Mouse (Mus musculus) limb, embryonic 12.5 days (tissue): Measurements from ENCODE around the gene Krt8. TPM values are rescaled to one million over a fixed set of nuclear protein-coding genes. Genes with fewer than 3 reads are reported as not detected.
"Not testable (repeated sequence)": the region's sequence is repeated elsewhere in the genome, so short reads cannot be mapped to it uniquely, and the experiment has no call there.

Experiments
- ATAC-seq: fragments of 200-750 bp; cut with Nextera tagmentation; 2 replicates; pipeline ENCODE4 v1.8.0; 2017; ENCODE audit warnings: low read depth, moderate TSS enrichment; ENCODE audit not compliant: insufficient number of reproducible peaks, insufficient read depth, low FRiP score, low TSS enrichment
- H3K27ac ChIP-seq: fragments of 300-500 bp; sonication (generic); 2 replicates; pipeline ENCODE4 v1.5.1; 2016; ENCODE audit warnings: mild to moderate bottlenecking, moderate library complexity
- H3K27me3 ChIP-seq: fragments of 300-500 bp; sonication (generic); 2 replicates; pipeline ENCODE4 v1.6.1; 2016; ENCODE audit warnings: mild to moderate bottlenecking, moderate library complexity
- H3K36me3 ChIP-seq: fragments of 300-500 bp; sonication (generic); 2 replicates; pipeline ENCODE4 v1.6.1; 2016; ENCODE audit warnings: mild to moderate bottlenecking, moderate library complexity
- H3K4me1 ChIP-seq: fragments of 300-500 bp; sonication (generic); replicated peaks from 2 replicates; pipeline ENCODE4 v1.6.1; 2016
- H3K4me2 ChIP-seq: fragments of 300-500 bp; sonication (generic); 2 replicates; pipeline ENCODE4 v1.6.1; 2016; ENCODE audit warnings: mild to moderate bottlenecking, moderate library complexity
- H3K4me3 ChIP-seq: fragments of 300-500 bp; sonication (generic); replicated peaks from 2 replicates; pipeline ENCODE4 v1.5.1; 2016; ENCODE audit warnings: mild to moderate bottlenecking
- H3K9ac ChIP-seq: fragments of 300-500 bp; sonication (generic); replicated peaks from 2 replicates; pipeline ENCODE4 v1.6.1; 2016; ENCODE audit warnings: mild to moderate bottlenecking, moderate library complexity
- H3K9me3 ChIP-seq: fragments of 300-500 bp; sonication (generic); 2 replicates; pipeline ENCODE4 v1.6.1; 2016; ENCODE audit warnings: mild to moderate bottlenecking, moderate library complexity
- WGBS: fragments of 180-500 bp; shearing (Covaris S2); methylation state at CpG from one replicate; pipeline ENCODE4 v1.1.7; 2016; 5-methylcytosine and 5-hydroxymethylcytosine counted together
- polyA plus RNA-seq: library from polyadenylated mRNA; unstranded; fragments of >200 nt; fragmentation: Nextera tagmentation; extraction: Ambion mirVana; gene quantifications from 2 replicates; pipeline ENCODE4 v1.2.1, GENCODE M21; 2016

Krt8 gene
- polyA plus RNA-seq, 1 experiment from 2014 or later = 10.3 TPM

- WGBS = 32% methylated on average over 12 of the region's 12 CpGs
- Histone ChIP-seq H3K27ac (no peak overlapping the region), H3K4me1 (peaks cover 32% of the 10 kb centered on the region), H3K4me3 (no peak overlapping the region), H3K9ac (no peak overlapping the region), H3K27me3 (peaks cover 65% of the 10 kb centered on the region), H3K36me3 (no peaks in the 10 kb centered on the region), H3K4me2 (no peak overlapping the region; the same call in 1 of the 2 replicates), H3K9me3 (no peaks in the 10 kb centered on the region)
- no peak for ATAC-seq
Measured at GRCm38 (mm10) chr15:102007097-102008069, 3.1 kb upstream of the Krt8 start.

- peaks cover 66% of the 10 kb centered on the region for H3K27me3 ChIP-seq
- 0 out of 2 replicates have a peak overlapping the region, but pooled peaks have one; percentile 13 for H3K4me2 ChIP-seq
- no peak overlapping the region for H3K4me3 ChIP-seq
- H3K27ac ChIP-seq = no peak overlapping the region
- ATAC-seq = no peak
- H3K36me3 ChIP-seq = no peaks in the 10 kb centered on the region
- WGBS = 21% methylated on average over 11 of the region's 11 CpGs
- peaks cover 36% of the 10 kb centered on the region for H3K4me1 ChIP-seq
- no peak overlapping the region for H3K9ac ChIP-seq
- no peaks in the 10 kb centered on the region for H3K9me3 ChIP-seq
Measured at GRCm38 (mm10) chr15:102006317-102006716, 2.0 kb upstream of the Krt8 start.

GRCm38 (mm10) chr15:102005290-102005689, 1.0 kb upstream of the Krt8 start:
- H3K27ac ChIP-seq = no peak overlapping the region
- no peaks in the 10 kb centered on the region for H3K9me3 ChIP-seq
- no peak overlapping the region for H3K9ac ChIP-seq
- no peaks in the 10 kb centered on the region for H3K36me3 ChIP-seq
- peaks cover 75% of the 10 kb centered on the region for H3K27me3 ChIP-seq
- no peak overlapping the region for H3K4me3 ChIP-seq
- H3K4me1 ChIP-seq = peaks cover 36% of the 10 kb centered on the region
- 60% methylated on average over 4 of the region's 4 CpGs for WGBS
- H3K4me2 ChIP-seq = no peak overlapping the region
- no peak for ATAC-seq

- ATAC-seq = no peak
- H3K9me3 ChIP-seq = no peaks in the 10 kb centered on the region
- peak overlapping the region; percentile 60 for H3K4me2 ChIP-seq
- H3K27ac ChIP-seq = no peak overlapping the region
- peaks cover 36% of the 10 kb centered on the region for H3K4me1 ChIP-seq
- WGBS = 16% methylated on average over 12 of the region's 12 CpGs
- peak overlapping the region; percentile 36 for H3K4me3 ChIP-seq
- no peaks in the 10 kb centered on the region for H3K36me3 ChIP-seq
- no peak overlapping the region for H3K9ac ChIP-seq
- peaks cover 64% of the 10 kb centered on the region for H3K27me3 ChIP-seq
Measured at GRCm38 (mm10) chr15:102003516-102003915, 766 bp downstream of the Krt8 start.

GRCm38 (mm10) chr15:102002646-102003488, 1.4 kb downstream of the Krt8 start:
- WGBS = 3% methylated on average over 34 of the region's 34 CpGs
- Histone ChIP-seq H3K36me3 (no peaks in the 10 kb centered on the region), H3K9me3 (no peaks in the 10 kb centered on the region), H3K4me2 (peak overlapping the region; percentile 60), H3K27ac (no peak overlapping the region), H3K27me3 (peaks cover 64% of the 10 kb centered on the region), H3K4me3 (peak overlapping the region; percentile 36), H3K4me1 (peaks cover 35% of the 10 kb centered on the region), H3K9ac (peak overlapping the region; percentile 50)
- peak; percentile 76 for ATAC-seq

GRCm38 (mm10) chr15:101999676-102000335, 4.5 kb downstream of the Krt8 start:
- no peak for ATAC-seq
- WGBS = 88% methylated on average over 11 of the region's 11 CpGs

GRCm38 (mm10) chr15:101999156-101999555, 5.1 kb downstream of the Krt8 start:
- H3K4me1 ChIP-seq = peaks cover 14% of the 10 kb centered on the region
- no peaks in the 10 kb centered on the region for H3K36me3 ChIP-seq
- H3K4me3 ChIP-seq = no peak overlapping the region
- peaks cover 39% of the 10 kb centered on the region for H3K27me3 ChIP-seq
- no peak overlapping the region for H3K4me2 ChIP-seq
- ATAC-seq = no peak
- 88% methylated on average over 11 of the region's 11 CpGs for WGBS
- no peak overlapping the region for H3K27ac ChIP-seq
- no peak overlapping the region for H3K9ac ChIP-seq
- peaks cover 4% of the 10 kb centered on the region; the same call in 1 of the 2 replicates for H3K9me3 ChIP-seq

More at GRCm38 (mm10) chr15:101999676-102000335, 4.5 kb downstream of the Krt8 start:
- Histone ChIP-seq H3K4me2 (no peak overlapping the region), H3K27ac (no peak overlapping the region), H3K27me3 (peaks cover 45% of the 10 kb centered on the region), H3K36me3 (no peaks in the 10 kb centered on the region), H3K4me3 (no peak overlapping the region), H3K4me1 (peaks cover 14% of the 10 kb centered on the region), H3K9ac (no peak overlapping the region), H3K9me3 (peaks cover 4% of the 10 kb centered on the region; the same call in 1 of the 2 replicates)

GRCm38 (mm10) chr15:101996450-101997078, 7.7 kb downstream of the Krt8 start:
- not testable (repeated sequence) for H3K9me3 ChIP-seq, H3K4me3 ChIP-seq, H3K9ac ChIP-seq, H3K27ac ChIP-seq, H3K36me3 ChIP-seq, H3K4me1 ChIP-seq, ATAC-seq, H3K4me2 ChIP-seq
- peaks cover 13% of the 10 kb centered on the region; the same call in 1 of the 2 replicates for H3K27me3 ChIP-seq
- WGBS = 77% methylated on average over 11 of the region's 11 CpGs

GRCm38 (mm10) chr15:101995484-101996236, 8.6 kb downstream of the Krt8 start:
- H3K9me3 ChIP-seq = peaks cover 4% of the 10 kb centered on the region; the same call in 1 of the 2 replicates
- WGBS = 93% methylated on average over 4 of the region's 4 CpGs
- no peak overlapping the region for H3K27ac ChIP-seq
- ATAC-seq = no peak
- no peak overlapping the region for H3K9ac ChIP-seq
- peaks cover 5% of the 10 kb centered on the region; the same call in 1 of the 2 replicates for H3K27me3 ChIP-seq
- no peaks in the 10 kb centered on the region for H3K36me3 ChIP-seq
- no peak overlapping the region for H3K4me2 ChIP-seq
- no peak overlapping the region for H3K4me3 ChIP-seq
- H3K4me1 ChIP-seq = no peaks in the 10 kb centered on the region

DNA sequence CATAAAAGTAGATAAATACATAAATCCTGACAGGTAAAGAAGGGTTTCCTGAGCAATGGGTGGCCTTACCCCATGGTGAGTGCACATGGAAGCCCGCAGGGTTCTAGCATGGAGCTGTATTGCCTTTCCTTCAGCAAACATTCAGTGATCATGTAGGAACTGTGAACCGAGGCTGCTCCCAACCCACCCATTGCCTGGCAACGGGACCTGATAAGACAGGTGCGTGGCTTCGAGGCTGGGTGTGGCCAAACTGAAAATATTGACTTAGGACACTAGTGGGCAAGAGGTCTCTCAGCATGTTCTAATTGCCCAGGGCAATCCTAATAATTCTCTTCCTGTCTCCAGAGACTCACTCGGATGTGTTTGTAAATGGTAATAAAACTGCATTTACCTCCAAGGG, 9.9 kb downstream of the Krt8 start:
- ATAC-seq = no peak
- H3K36me3 ChIP-seq = no peaks in the 10 kb centered on the region
- no peak overlapping the region for H3K27ac ChIP-seq
- H3K4me3 ChIP-seq = no peak overlapping the region
- H3K9ac ChIP-seq = no peak overlapping the region
- H3K4me1 ChIP-seq = no peaks in the 10 kb centered on the region
- peaks cover 4% of the 10 kb centered on the region; the same call in 1 of the 2 replicates for H3K9me3 ChIP-seq
- 86% methylated on average over 6 of the region's 6 CpGs for WGBS
- peaks cover 3% of the 10 kb centered on the region; the same call in 1 of the 2 replicates for H3K27me3 ChIP-seq
- H3K4me2 ChIP-seq = no peak overlapping the region
